Mouse (Mus musculus): Measurements from ENCODE around the gene Ptger1.

DNA sequence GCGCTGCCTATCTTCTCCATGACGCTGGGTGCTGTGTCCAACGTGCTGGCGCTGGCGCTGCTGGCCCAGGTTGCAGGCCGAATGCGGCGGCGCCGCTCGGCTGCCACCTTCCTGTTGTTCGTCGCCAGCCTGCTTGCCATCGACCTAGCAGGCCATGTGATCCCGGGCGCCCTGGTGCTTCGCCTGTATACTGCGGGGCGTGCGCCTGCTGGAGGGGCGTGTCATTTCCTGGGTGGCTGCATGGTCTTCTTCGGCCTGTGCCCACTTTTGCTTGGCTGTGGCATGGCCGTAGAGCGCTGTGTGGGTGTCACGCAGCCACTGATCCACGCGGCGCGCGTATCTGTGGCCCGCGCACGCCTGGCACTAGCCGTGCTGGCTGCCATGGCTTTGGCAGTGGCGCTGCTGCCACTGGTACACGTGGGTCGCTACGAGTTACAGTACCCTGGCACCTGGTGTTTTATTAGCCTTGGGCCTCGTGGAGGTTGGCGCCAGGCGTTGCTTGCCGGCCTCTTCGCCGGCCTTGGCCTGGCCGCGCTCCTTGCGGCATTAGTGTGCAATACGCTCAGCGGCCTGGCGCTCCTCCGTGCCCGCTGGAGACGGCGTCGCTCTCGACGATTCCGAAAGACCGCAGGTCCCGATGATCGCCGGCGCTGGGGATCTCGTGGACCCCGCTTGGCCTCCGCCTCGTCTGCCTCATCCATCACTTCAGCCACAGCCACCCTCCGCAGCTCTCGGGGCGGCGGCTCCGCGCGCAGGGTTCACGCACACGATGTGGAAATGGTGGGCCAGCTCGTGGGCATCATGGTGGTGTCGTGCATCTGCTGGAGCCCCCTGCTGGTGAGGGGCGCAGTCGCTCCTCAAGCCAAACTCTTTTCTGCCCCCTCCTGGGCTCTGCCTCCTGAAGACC lies 1.8 kb downstream of the Ptger1 start:
- peak; percentile 81 for TF ChIP-seq CTCF (IDR thresholded peaks at IDR 0.05; ENCODE audit: low read depth)
- no peak for TF ChIP-seq EP300 (IDR thresholded peaks at IDR 0.05; ENCODE audit: low read depth)
